Mouse (Mus musculus): Measurements from ENCODE around the gene Tango2. TPM values are rescaled to one million over a fixed set of nuclear protein-coding genes. Genes with fewer than 3 reads are reported as not detected.

The Tango2 gene
- polyA plus RNA-seq, 1 experiment: 20.6 TPM

GRCm38 (mm10) chr16:18376297-18376954 is 28.5 kb upstream of the Tango2 start:
- Histone ChIP-seq H3K79me2 (ENCODE audit: control insufficient read depth, insufficient read depth) (no peaks in the 10 kb centered on the region), H3K27me3 (ENCODE audit: control insufficient read depth, insufficient read depth, insufficient read length) (no peaks in the 10 kb centered on the region), H3K4me3 (ENCODE audit: insufficient read depth, poor library complexity, severe bottlenecking) (no peak overlapping the region), H3ac (ENCODE audit: control insufficient read depth, insufficient read length, low read depth) (no peak overlapping the region), H3K36me3 (ENCODE audit: control insufficient read depth, insufficient read depth) (no peaks in the 10 kb centered on the region), H3K79me3 (ENCODE audit: low read depth) (no peaks in the 10 kb centered on the region)
- TF ChIP-seq MAX (IDR thresholded peaks at IDR 0.05) (no peak), CTCF (IDR thresholded peaks at IDR 0.05; ENCODE audit: control insufficient read depth, insufficient read depth, insufficient read length) (no peak), FOSL1 (IDR thresholded peaks at IDR 0.05; ENCODE audit: insufficient read depth, low read length, poor library complexity, severe bottlenecking) (no peak), MYOD1 (IDR thresholded peaks at IDR 0.05; ENCODE audit: control insufficient read depth, insufficient read length, low read depth) (no peak), CEBPB (IDR thresholded peaks at IDR 0.05; ENCODE audit: low read depth) (no peak), USF1 (IDR thresholded peaks at IDR 0.05; ENCODE audit: low read depth) (no peak), MYOG (IDR thresholded peaks at IDR 0.05; ENCODE audit: control insufficient read depth, extremely low read depth, insufficient read length) (no peak)

GRCm38 (mm10) chr16:18373632-18374031 is 25.7 kb upstream of the Tango2 start:
- no peak for TF ChIP-seq FOSL1 (IDR thresholded peaks at IDR 0.05; ENCODE audit: insufficient read depth, low read length, poor library complexity, severe bottlenecking)
- TF ChIP-seq MYOD1 (IDR thresholded peaks at IDR 0.05; ENCODE audit: control insufficient read depth, insufficient read length, low read depth): no peak
- no peak for TF ChIP-seq MYOG (IDR thresholded peaks at IDR 0.05; ENCODE audit: control insufficient read depth, extremely low read depth, insufficient read length)
- no peak for TF ChIP-seq USF1 (IDR thresholded peaks at IDR 0.05; ENCODE audit: low read depth)
- no peak for TF ChIP-seq MAX (IDR thresholded peaks at IDR 0.05)
- TF ChIP-seq CTCF (IDR thresholded peaks at IDR 0.05; ENCODE audit: control insufficient read depth, insufficient read depth, insufficient read length): no peak
- no peak for TF ChIP-seq CEBPB (IDR thresholded peaks at IDR 0.05; ENCODE audit: low read depth)
- no peaks in the 10 kb centered on the region for H3K36me3 ChIP-seq (ENCODE audit: control insufficient read depth, insufficient read depth)

GRCm38 (mm10) chr16:18370197-18370596 is 22.3 kb upstream of the Tango2 start:
- no peaks in the 10 kb centered on the region for H3K36me3 ChIP-seq (ENCODE audit: control insufficient read depth, insufficient read depth)
- H3K79me2 ChIP-seq (ENCODE audit: control insufficient read depth, insufficient read depth): no peaks in the 10 kb centered on the region
- no peaks in the 10 kb centered on the region for H3K79me3 ChIP-seq (ENCODE audit: low read depth)
- H3ac ChIP-seq (ENCODE audit: control insufficient read depth, insufficient read length, low read depth): no peak overlapping the region
- no peak overlapping the region for H3K4me3 ChIP-seq (ENCODE audit: insufficient read depth, poor library complexity, severe bottlenecking)
- TF ChIP-seq MYOG (IDR thresholded peaks at IDR 0.05; ENCODE audit: control insufficient read depth, extremely low read depth, insufficient read length) (no peak), FOSL1 (IDR thresholded peaks at IDR 0.05; ENCODE audit: insufficient read depth, low read length, poor library complexity, severe bottlenecking) (no peak), MYOD1 (IDR thresholded peaks at IDR 0.05; ENCODE audit: control insufficient read depth, insufficient read length, low read depth) (no peak), USF1 (IDR thresholded peaks at IDR 0.05; ENCODE audit: low read depth) (no peak), CTCF (IDR thresholded peaks at IDR 0.05; ENCODE audit: control insufficient read depth, insufficient read depth, insufficient read length) (no peak), MAX (IDR thresholded peaks at IDR 0.05) (no peak), CEBPB (IDR thresholded peaks at IDR 0.05; ENCODE audit: low read depth) (no peak)
- no peaks in the 10 kb centered on the region for H3K27me3 ChIP-seq (ENCODE audit: control insufficient read depth, insufficient read depth, insufficient read length)

More at GRCm38 (mm10) chr16:18373632-18374031, 25.7 kb upstream of the Tango2 start:
- Histone ChIP-seq H3K27me3 (ENCODE audit: control insufficient read depth, insufficient read depth, insufficient read length) (no peaks in the 10 kb centered on the region), H3K4me3 (ENCODE audit: insufficient read depth, poor library complexity, severe bottlenecking) (no peak overlapping the region), H3ac (ENCODE audit: control insufficient read depth, insufficient read length, low read depth) (no peak overlapping the region), H3K79me2 (ENCODE audit: control insufficient read depth, insufficient read depth) (no peaks in the 10 kb centered on the region), H3K79me3 (ENCODE audit: low read depth) (no peaks in the 10 kb centered on the region)

- no peaks in the 10 kb centered on the region for H3K36me3 ChIP-seq (ENCODE audit: control insufficient read depth, insufficient read depth)
- TF ChIP-seq FOSL1 (IDR thresholded peaks at IDR 0.05; ENCODE audit: insufficient read depth, low read length, poor library complexity, severe bottlenecking) (no peak), CEBPB (IDR thresholded peaks at IDR 0.05; ENCODE audit: low read depth) (no peak), USF1 (IDR thresholded peaks at IDR 0.05; ENCODE audit: low read depth) (no peak), CTCF (IDR thresholded peaks at IDR 0.05; ENCODE audit: control insufficient read depth, insufficient read depth, insufficient read length) (no peak), MYOD1 (IDR thresholded peaks at IDR 0.05; ENCODE audit: control insufficient read depth, insufficient read length, low read depth) (no peak), MAX (IDR thresholded peaks at IDR 0.05) (no peak), MYOG (IDR thresholded peaks at IDR 0.05; ENCODE audit: control insufficient read depth, extremely low read depth, insufficient read length) (no peak)
- no peak overlapping the region for H3ac ChIP-seq (ENCODE audit: control insufficient read depth, insufficient read length, low read depth)
- H3K27me3 ChIP-seq (ENCODE audit: control insufficient read depth, insufficient read depth, insufficient read length): no peaks in the 10 kb centered on the region
- no peak overlapping the region for H3K4me3 ChIP-seq (ENCODE audit: insufficient read depth, poor library complexity, severe bottlenecking)
- H3K79me3 ChIP-seq (ENCODE audit: low read depth): no peaks in the 10 kb centered on the region
- no peaks in the 10 kb centered on the region for H3K79me2 ChIP-seq (ENCODE audit: control insufficient read depth, insufficient read depth)
These were observed 18.9 kb upstream of the Tango2 start for GRCm38 (mm10) chr16:18366849-18367248.

- no peak for TF ChIP-seq CEBPB (IDR thresholded peaks at IDR 0.05; ENCODE audit: low read depth)
- TF ChIP-seq MAX (IDR thresholded peaks at IDR 0.05): no peak
- TF ChIP-seq CTCF (IDR thresholded peaks at IDR 0.05; ENCODE audit: control insufficient read depth, insufficient read depth, insufficient read length): no peak
- no peak for TF ChIP-seq FOSL1 (IDR thresholded peaks at IDR 0.05; ENCODE audit: insufficient read depth, low read length, poor library complexity, severe bottlenecking)
- TF ChIP-seq USF1 (IDR thresholded peaks at IDR 0.05; ENCODE audit: low read depth): no peak
- no peak for TF ChIP-seq MYOD1 (IDR thresholded peaks at IDR 0.05; ENCODE audit: control insufficient read depth, insufficient read length, low read depth)
- no peak for TF ChIP-seq MYOG (IDR thresholded peaks at IDR 0.05; ENCODE audit: control insufficient read depth, extremely low read depth, insufficient read length)
- no peaks in the 10 kb centered on the region for H3K36me3 ChIP-seq (ENCODE audit: control insufficient read depth, insufficient read depth)
- H3K27me3 ChIP-seq (ENCODE audit: control insufficient read depth, insufficient read depth, insufficient read length): no peaks in the 10 kb centered on the region
- no peak overlapping the region for H3ac ChIP-seq (ENCODE audit: control insufficient read depth, insufficient read length, low read depth)
- no peaks in the 10 kb centered on the region for H3K79me2 ChIP-seq (ENCODE audit: control insufficient read depth, insufficient read depth)
- H3K79me3 ChIP-seq (ENCODE audit: low read depth): no peaks in the 10 kb centered on the region
- H3K4me3 ChIP-seq (ENCODE audit: insufficient read depth, poor library complexity, severe bottlenecking): no peak overlapping the region
These were observed 15.0 kb upstream of the Tango2 start for GRCm38 (mm10) chr16:18362948-18363347.
